Mouse (Mus musculus) stomach, embryonic 16.5 days (tissue): ENCODE measurements around the gene Cntd1. TPM values are rescaled to one million over a fixed set of nuclear protein-coding genes. Genes with fewer than 3 reads are reported as not detected.

ENCODE experiments used
- ATAC-seq: fragments of 200-750 bp; cut with Nextera tagmentation; 2 replicates; pipeline ENCODE4 v1.8.0; 2017; ENCODE audit warnings: moderate number of reproducible peaks, moderate TSS enrichment; ENCODE audit not compliant: insufficient read depth, low FRiP score
- H3K27ac ChIP-seq: fragments of 300-500 bp; sonication (generic); 2 replicates; pipeline ENCODE4 v1.5.1; 2014; ENCODE audit warnings: low read length
- H3K27me3 ChIP-seq: fragments of 300-500 bp; sonication (generic); 2 replicates; pipeline ENCODE4 v1.6.1; 2014; ENCODE audit warnings: low read length, control low read depth, mixed read lengths; ENCODE audit not compliant: control insufficient read depth, insufficient read depth
- H3K36me3 ChIP-seq: fragments of 300-500 bp; sonication (generic); 2 replicates; pipeline ENCODE4 v1.6.1; 2014; ENCODE audit warnings: low read length; ENCODE audit not compliant: control insufficient read depth, insufficient read depth
- H3K4me1 ChIP-seq: fragments of 300-500 bp; sonication (generic); 2 replicates; pipeline ENCODE4 v1.6.1; 2014; ENCODE audit warnings: low read length, control low read depth, mixed read lengths; ENCODE audit not compliant: control insufficient read depth, insufficient read depth
- H3K4me2 ChIP-seq: fragments of 300-500 bp; sonication (generic); 2 replicates; pipeline ENCODE4 v1.6.1; 2014; ENCODE audit warnings: low read depth, low read length, mixed read lengths
- H3K4me3 ChIP-seq: fragments of 300-500 bp; sonication (generic); replicated peaks from 2 replicates; pipeline ENCODE4 v1.5.1; 2014; ENCODE audit warnings: mild to moderate bottlenecking, low read length
- H3K9ac ChIP-seq: fragments of 300-500 bp; sonication (generic); 2 replicates; pipeline ENCODE4 v1.6.1; 2014; ENCODE audit warnings: low read length
- H3K9me3 ChIP-seq: fragments of 300-500 bp; sonication (generic); replicated peaks from 2 replicates; pipeline ENCODE4 v1.6.1; 2016; ENCODE audit warnings: low read length, control low read depth; ENCODE audit not compliant: control insufficient read depth
- WGBS: fragments of 180-500 bp; shearing (Covaris S2); extraction: QIAGEN DNeasy Blood & Tissue Kit; methylation state at CpG from one replicate; pipeline ENCODE4 v1.1.7; 2014; 5-methylcytosine and 5-hydroxymethylcytosine counted together
- polyA plus RNA-seq: library from polyadenylated mRNA; unstranded; fragments of >200 nt; fragmentation: Nextera tagmentation; extraction: Ambion mirVana; gene quantifications from 2 replicates; pipeline ENCODE4 v1.2.1, GENCODE M21; 2015

Cntd1 gene
- polyA plus RNA-seq, 1 experiment from 2014 or later = 1.2 TPM

DNA sequence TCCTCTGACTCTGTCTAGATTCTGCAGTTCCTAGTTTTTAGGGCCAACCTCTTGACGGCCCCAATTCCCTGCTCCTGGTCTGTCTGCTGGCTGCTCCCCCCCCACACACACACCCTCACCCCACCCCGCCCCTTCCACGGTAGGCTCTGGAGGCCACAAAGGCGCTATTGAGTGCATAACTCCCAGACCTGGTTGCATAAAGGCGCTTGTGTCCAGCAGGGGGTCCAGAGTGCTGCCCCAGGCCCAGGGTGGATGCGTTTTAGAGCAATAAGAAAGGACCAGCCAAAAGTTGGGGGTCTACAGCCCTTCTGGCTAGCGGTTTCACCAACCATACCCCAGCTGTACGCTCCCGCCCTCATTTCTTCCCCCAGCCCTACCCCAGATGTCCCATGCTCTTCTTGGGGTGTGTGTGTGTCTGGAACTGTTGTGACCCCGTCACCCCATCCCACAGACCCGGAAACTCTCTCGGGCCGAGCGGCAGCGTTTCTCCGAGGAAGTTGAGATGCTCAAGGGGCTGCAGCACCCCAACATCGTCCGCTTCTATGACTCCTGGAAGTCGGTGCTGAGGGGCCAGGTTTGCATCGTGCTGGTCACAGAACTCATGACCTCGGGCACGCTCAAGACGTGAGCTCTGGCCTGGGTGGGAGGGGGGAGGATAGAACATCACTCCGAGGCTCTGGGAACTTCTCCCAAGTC, 16.4 kb upstream of the Cntd1 start:
- Histone ChIP-seq H3K4me1 (peaks cover 46% of the 10 kb centered on the region), H3K4me2 (peak overlapping the region; percentile 88), H3K36me3 (peaks cover 3% of the 10 kb centered on the region; the same call in 1 of the 2 replicates), H3K9me3 (no peaks in the 10 kb centered on the region), H3K27me3 (peaks cover 17% of the 10 kb centered on the region), H3K9ac (peak overlapping the region; percentile 66), H3K4me3 (peak overlapping the region; percentile 62), H3K27ac (no peak overlapping the region)
- 9% methylated on average over 24 of the region's 24 CpGs for WGBS
- ATAC-seq = no peak

DNA sequence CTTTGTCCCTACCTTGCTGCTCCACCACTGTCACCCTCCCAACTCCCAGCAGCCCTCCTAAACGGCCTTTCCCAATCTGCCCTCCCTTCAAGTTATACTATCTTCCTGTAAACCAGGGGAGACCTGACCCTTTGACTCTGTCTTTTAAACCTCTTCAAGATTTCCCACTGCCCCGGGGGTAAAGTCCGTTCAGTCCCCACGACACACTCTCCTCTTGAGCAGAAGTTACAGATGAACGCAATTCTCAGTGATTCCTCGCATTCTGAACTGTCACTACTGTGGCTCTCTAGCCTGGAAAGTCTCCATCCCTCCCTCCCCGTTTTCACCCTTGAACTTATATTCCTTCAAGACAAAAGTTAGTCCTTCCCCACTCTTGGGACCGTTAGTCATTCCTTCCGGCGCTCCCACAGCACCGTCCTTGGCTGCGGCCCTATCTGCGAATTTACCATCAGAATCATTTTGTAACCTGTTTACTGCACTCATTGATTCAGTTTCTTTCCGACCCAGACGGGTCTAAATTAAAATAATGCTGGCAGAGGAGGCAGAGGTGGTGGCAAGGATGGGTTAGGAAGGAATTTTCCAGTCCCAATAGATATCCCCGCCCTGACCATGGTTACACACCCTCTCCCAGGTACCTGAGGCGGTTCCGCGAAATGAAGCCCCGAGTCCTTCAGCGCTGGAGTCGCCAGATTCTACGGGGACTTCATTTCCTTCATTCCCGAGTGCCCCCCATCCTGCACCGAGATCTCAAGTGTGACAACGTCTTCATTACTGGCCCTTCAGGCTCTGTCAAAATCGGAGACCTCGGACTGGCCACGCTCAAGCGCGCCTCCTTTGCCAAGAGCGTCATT, 15.4 kb upstream of the Cntd1 start:
- no peak overlapping the region for H3K27ac ChIP-seq
- no peak overlapping the region for H3K9ac ChIP-seq
- peaks cover 3% of the 10 kb centered on the region; the same call in 1 of the 2 replicates for H3K36me3 ChIP-seq
- 30% methylated on average over 32 of the region's 32 CpGs for WGBS
- H3K4me3 ChIP-seq = peak overlapping the region; percentile 62; the same call in 1 of the 2 replicates
- ATAC-seq = no peak
- H3K9me3 ChIP-seq = no peaks in the 10 kb centered on the region
- H3K27me3 ChIP-seq = peaks cover 17% of the 10 kb centered on the region
- peak overlapping the region; percentile 88 for H3K4me2 ChIP-seq
- H3K4me1 ChIP-seq = peaks cover 46% of the 10 kb centered on the region

DNA sequence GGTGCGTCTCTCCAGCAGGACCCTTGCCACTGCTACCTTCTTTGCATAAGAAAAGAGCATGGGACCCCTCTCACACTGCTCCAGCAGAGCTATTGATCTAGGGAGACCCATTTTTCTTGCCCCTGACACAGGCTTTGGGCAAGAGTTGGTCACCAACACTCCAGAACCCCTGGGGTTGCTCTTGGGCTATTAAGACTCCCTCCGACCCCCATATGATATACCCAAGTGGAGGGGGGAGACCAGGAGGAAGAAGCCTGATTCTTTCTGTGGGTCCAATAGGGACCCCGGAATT, 14.9 kb upstream of the Cntd1 start:
- Histone ChIP-seq H3K27ac (no peak overlapping the region), H3K27me3 (peaks cover 17% of the 10 kb centered on the region), H3K4me2 (no peak overlapping the region), H3K4me3 (no peak overlapping the region), H3K4me1 (peaks cover 42% of the 10 kb centered on the region), H3K9me3 (no peaks in the 10 kb centered on the region), H3K36me3 (peaks cover under 1% of the 10 kb centered on the region; the same call in 1 of the 2 replicates), H3K9ac (no peak overlapping the region)
- ATAC-seq = no peak
- WGBS = 44% methylated on average over 3 of the region's 3 CpGs

DNA sequence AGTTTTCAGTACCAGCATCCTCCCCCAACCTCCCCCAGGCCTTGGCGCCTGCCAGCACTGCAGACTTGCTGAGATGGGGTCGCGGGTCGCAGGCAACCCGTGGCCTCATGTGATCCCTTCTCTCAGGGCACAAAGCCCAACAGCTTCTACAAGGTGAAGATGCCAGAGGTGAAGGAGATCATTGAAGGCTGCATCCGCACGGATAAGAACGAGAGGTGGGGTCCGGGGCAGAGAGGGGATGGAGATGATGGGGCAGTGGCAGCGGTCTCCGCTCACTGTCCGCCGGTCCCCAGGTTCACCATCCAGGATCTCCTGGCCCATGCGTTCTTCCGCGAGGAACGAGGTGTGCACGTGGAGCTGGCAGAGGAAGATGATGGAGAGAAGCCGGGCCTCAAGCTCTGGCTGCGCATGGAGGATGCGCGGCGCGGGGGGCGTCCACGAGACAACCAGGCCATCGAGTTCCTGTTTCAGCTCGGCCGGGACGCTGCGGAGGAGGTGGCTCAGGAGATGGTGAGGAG, 13.8 kb upstream of the Cntd1 start:
- peaks cover 35% of the 10 kb centered on the region for H3K4me1 ChIP-seq

DNA sequence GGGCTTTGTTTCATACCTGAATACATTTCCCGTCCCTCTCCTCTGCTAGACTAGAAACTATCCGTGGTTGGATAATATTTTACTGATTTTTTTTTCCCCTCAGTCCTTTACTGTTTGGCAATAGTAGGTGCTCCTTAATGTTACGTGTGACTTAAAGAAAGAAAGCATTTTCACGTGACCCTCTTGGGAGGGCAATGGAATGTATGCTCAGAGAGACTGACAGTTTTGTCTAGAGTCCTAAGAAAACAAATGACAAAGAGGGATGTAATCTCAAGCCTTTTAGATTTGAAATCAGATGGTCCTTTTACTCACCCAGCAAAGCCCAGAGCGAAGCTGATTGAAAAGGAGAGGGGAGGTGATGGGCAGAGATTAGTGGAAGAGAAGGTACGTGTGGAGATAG, 12.9 kb upstream of the Cntd1 start:
- H3K27ac ChIP-seq = no peak overlapping the region
- H3K4me3 ChIP-seq = no peak overlapping the region
- H3K9ac ChIP-seq = no peak overlapping the region; the same call in 1 of the 2 replicates
- no peak for ATAC-seq
- peaks cover 32% of the 10 kb centered on the region for H3K4me1 ChIP-seq
- no peak overlapping the region for H3K4me2 ChIP-seq
- no peaks in the 10 kb centered on the region for H3K9me3 ChIP-seq
- H3K36me3 ChIP-seq = no peaks in the 10 kb centered on the region
- 45% methylated on average over 6 of the region's 6 CpGs for WGBS
- H3K27me3 ChIP-seq = peaks cover 17% of the 10 kb centered on the region

More for the DNA sequence above, 13.8 kb upstream of the Cntd1 start:
- Histone ChIP-seq H3K9ac (peak overlapping the region; percentile 52), H3K27me3 (peaks cover 17% of the 10 kb centered on the region), H3K9me3 (no peaks in the 10 kb centered on the region), H3K4me2 (peak overlapping the region; percentile 50), H3K27ac (no peak overlapping the region), H3K36me3 (no peaks in the 10 kb centered on the region), H3K4me3 (peak overlapping the region; percentile 30)
- no peak for ATAC-seq
- 26% methylated on average over 31 of the region's 31 CpGs for WGBS

DNA sequence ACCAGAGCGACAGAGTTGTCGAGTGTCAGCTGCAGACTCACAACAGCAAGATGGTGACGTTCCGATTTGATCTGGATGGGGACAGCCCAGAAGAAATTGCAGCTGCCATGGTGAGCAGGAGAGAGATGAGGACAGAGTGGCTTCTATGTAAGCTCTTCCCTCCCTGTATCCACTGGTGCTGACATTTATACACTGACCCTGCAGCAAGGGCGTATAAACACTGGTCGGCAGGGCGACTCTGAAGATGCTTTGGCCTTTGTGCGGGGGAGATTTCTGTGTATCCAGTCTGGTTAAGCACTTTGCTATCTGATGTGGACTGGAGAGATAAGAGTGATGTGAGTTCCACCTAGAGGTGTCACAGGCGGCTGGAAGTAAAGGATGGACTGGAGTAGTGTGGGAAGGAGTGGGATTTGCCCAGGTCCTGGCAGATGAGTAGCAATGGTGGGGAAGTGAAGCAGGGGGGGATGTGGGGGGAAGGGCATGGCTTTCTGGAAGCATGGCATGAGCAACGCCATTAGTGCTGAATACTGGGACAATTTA, 9.2 kb upstream of the Cntd1 start:
- Histone ChIP-seq H3K4me2 (no peak overlapping the region), H3K27ac (no peak overlapping the region), H3K27me3 (0 out of 2 replicates have a peak, but pooled peaks cover 8% of the 10 kb centered on the region), H3K4me1 (peaks cover 13% of the 10 kb centered on the region; the same call in 1 of the 2 replicates), H3K9me3 (no peaks in the 10 kb centered on the region), H3K36me3 (no peaks in the 10 kb centered on the region), H3K9ac (no peak overlapping the region), H3K4me3 (no peak overlapping the region)
- 22% methylated on average over 10 of the region's 10 CpGs for WGBS
- no peak for ATAC-seq

DNA sequence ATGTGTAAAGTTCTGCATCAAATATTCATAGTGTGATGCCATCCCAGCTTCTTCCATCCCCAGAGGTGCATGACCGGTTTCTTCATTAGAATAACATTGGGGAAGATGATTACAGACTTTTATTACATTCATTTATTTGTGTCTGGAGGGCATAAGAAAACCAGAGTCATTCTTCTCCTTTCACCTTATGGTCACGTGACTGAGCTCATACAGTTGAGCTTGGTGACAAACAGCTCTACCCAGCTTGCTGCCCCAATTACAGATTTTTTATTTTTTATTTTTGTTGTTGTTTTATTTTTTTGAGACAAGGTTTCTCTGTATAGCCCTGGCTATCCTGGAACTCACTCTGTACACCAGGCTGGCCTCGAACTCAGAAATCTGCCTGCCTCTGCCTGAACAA, 6.4 kb upstream of the Cntd1 start:
- Histone ChIP-seq H3K36me3 (no peaks in the 10 kb centered on the region), H3K4me1 (peaks cover 17% of the 10 kb centered on the region), H3K4me3 (no peak overlapping the region), H3K9ac (no peak overlapping the region), H3K4me2 (no peak overlapping the region), H3K27ac (no peak overlapping the region), H3K9me3 (no peaks in the 10 kb centered on the region), H3K27me3 (no peaks in the 10 kb centered on the region)
- no peak for ATAC-seq
- 85% methylated on average over 3 of the region's 3 CpGs for WGBS

DNA sequence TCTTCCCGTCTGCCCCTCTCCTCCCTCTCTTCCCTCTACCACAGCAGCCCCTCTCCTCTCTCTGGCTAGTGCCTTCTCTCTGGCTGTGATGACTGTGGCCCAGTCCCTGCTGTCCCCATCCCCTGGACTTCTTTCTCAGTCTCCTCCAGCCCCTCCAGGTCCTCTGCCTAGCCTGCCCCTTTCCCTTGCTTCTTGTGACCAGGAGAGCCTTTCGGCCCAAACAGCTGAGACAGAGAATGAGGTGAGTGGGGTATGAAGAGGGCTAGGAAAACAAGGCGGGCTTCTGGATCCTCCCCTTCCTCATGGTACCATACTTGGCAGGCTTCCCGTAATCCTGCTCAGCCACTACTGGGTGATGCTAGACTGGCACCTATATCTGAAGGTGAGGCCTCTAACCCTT, 3.5 kb upstream of the Cntd1 start:
- no peak for ATAC-seq

More for the DNA sequence above, 3.5 kb upstream of the Cntd1 start:
- no peaks in the 10 kb centered on the region for H3K9me3 ChIP-seq
- H3K4me1 ChIP-seq = peaks cover 25% of the 10 kb centered on the region
- no peak overlapping the region for H3K4me3 ChIP-seq
- no peak overlapping the region for H3K9ac ChIP-seq
- H3K36me3 ChIP-seq = no peaks in the 10 kb centered on the region
- H3K27ac ChIP-seq = no peak overlapping the region
- no peaks in the 10 kb centered on the region for H3K27me3 ChIP-seq
- no peak overlapping the region for H3K4me2 ChIP-seq
- 72% methylated on average over 4 of the region's 4 CpGs for WGBS
